Mouse (Mus musculus): ENCODE measurements around the gene Chn2. TPM values are rescaled to one million over a fixed set of nuclear protein-coding genes. Genes with fewer than 3 reads are reported as not detected.

The Chn2 gene
- total and polyA plus RNA-seq, 3 experiments: not detected

DNA sequence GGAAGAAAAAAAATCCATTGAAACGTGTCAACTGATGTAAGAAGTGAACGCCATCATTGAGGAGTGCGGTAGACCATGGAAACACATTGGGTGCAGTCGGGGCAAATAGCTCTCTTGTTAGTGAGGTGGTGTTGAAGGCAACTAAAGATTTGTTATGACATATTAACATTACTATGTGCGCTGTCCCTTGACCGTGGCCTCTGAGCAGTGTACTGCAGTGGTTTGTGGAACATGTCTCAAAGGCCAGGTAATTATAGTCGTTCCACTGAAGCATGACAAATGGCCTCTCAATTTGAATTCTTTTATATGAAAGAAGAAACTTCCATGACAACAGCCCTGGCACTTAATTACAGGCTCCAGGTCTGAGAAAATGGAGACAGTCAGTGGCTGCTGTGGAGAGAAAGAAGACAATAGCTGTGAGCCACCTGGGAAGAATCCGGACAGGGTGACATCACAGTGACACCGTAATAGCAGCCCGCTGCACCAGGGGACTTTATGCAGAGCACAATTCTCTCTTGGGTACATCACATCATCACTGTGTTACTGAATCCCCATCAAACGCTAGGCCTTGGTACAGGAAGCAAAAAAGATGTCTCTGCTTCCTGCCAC lies 131.0 kb downstream of the Chn2 start:
- Histone ChIP-seq H3K4me1 (ENCODE audit: control insufficient read depth in 1 of 2, insufficient read depth in 2 of 2) (peaks cover 4 to 17% of the 10 kb centered on the region in 2 experiments; a peak in 3 of 4 replicates), H3K4me2 (ENCODE audit: insufficient read depth, low read depth, poor library complexity, severe bottlenecking) (no peak overlapping the region), H3K36me3 (replicated peaks in 1 of 2; ENCODE audit: control insufficient read depth in 1 of 2, insufficient read depth in 1 of 2, low read length in 1 of 2) (no peaks in the 10 kb centered on the region), H3K27me3 (replicated peaks) (no peaks in the 10 kb centered on the region), H3K79me2 (replicated peaks; ENCODE audit: control insufficient read depth, extremely low read depth, insufficient read depth, poor library complexity, severe bottlenecking) (no peaks in the 10 kb centered on the region), H3K9ac (ENCODE audit: insufficient read depth, low read depth) (no peak overlapping the region), H3K4me3 (replicated peaks in 1 of 3; ENCODE audit: low read depth in 2 of 3, low read length in 2 of 3, poor library complexity in 1 of 3) (no peak overlapping the region), H3K27ac (ENCODE audit: insufficient read depth, low read depth) (no peak overlapping the region), H3K9me3 (replicated peaks; ENCODE audit: low read length) (no peaks in the 10 kb centered on the region)
- in situ Hi-C loops (cut with MboI; ENCODE audit: low pct_ligation_motif_present, low pct_unique_long_range_greater_than_20kb, low sequenced_read_pairs): no loop called here
- DNase-seq (ENCODE audit: extremely low read depth): peak; percentile 27
- TF ChIP-seq MAX (IDR thresholded peaks at IDR 0.05; ENCODE audit: low read length) (no peak), RCOR1 (conservative IDR thresholded peaks at IDR 0.05; ENCODE audit: low read depth, low read length) (no peak), PAX5 (IDR thresholded peaks at IDR 0.05; ENCODE audit: low read length) (no peak), SMC3 (IDR thresholded peaks at IDR 0.05; ENCODE audit: low read depth, low read length) (no peak), NRF1 (IDR thresholded peaks at IDR 0.05; ENCODE audit: low read depth, low read length) (no peak), RAD21 (IDR thresholded peaks at IDR 0.05; ENCODE audit: low read depth, low read length) (no peak), NELFE (IDR thresholded peaks at IDR 0.05; ENCODE audit: low read depth, low read length) (no peak), JUN (IDR thresholded peaks at IDR 0.05; ENCODE audit: insufficient read depth, low read depth, low read length) (no peak), ZNF384 (IDR thresholded peaks at IDR 0.05; ENCODE audit: low read depth, low read length) (no peak), SIN3A (IDR thresholded peaks at IDR 0.05; ENCODE audit: low read length) (no peak), KAT2A (IDR thresholded peaks at IDR 0.05; ENCODE audit: insufficient replicate concordance, low read length) (no peak), ELF1 (IDR thresholded peaks at IDR 0.05; ENCODE audit: low read depth, low read length) (no peak), POLR2AphosphoS2 (IDR thresholded peaks at IDR 0.05; ENCODE audit: low read depth, low read length) (no peak), E2F4 (IDR thresholded peaks at IDR 0.05; ENCODE audit: insufficient replicate concordance, low read depth, low read length) (no peak), MXI1 (IDR thresholded peaks at IDR 0.05; ENCODE audit: low read depth, low read length) (no peak), HCFC1 (IDR thresholded peaks at IDR 0.05; ENCODE audit: low read depth, low read length) (no peak), GABPA (IDR thresholded peaks at IDR 0.05; ENCODE audit: insufficient replicate concordance, low read depth, low read length) (no peak), EP300 (IDR thresholded peaks at IDR 0.05; ENCODE audit: low read length) (no peak), MAZ (IDR thresholded peaks at IDR 0.05; ENCODE audit: low read depth, low read length) (no peak), ETS1 (conservative IDR thresholded peaks at IDR 0.05; ENCODE audit: low read depth, low read length) (no peak)
- dilution Hi-C loops (cut with MboI; ENCODE audit: extremely low pct_ligation_motif_present, extremely low pct_unique_long_range_greater_than_20kb, low sequenced_read_pairs): no loop called here

DNA sequence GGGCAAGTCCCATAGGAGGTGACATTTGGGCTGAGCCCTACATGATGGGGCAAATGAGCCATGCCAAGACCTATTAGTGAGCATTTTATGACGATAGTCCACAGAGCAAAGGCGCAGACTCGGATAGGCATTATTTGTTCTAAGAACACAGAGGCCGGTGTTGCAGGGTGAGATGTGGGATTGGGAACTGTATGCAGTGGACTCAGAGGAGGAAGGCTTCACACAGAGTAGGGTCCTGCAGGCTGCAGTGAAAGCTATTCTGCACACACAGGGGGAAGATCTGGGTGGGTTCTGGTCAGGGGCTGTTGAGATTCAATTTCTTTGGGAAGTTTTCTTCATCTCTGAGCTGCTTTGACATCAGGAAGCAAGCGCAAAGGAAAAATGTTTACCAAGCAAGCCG lies 132.0 kb downstream of the Chn2 start:
- no peak overlapping the region for H3K9ac ChIP-seq (ENCODE audit: insufficient read depth, low read depth)
- in situ Hi-C loops (cut with MboI; ENCODE audit: low pct_ligation_motif_present, low pct_unique_long_range_greater_than_20kb, low sequenced_read_pairs): no loop called here
- dilution Hi-C loops (cut with MboI; ENCODE audit: extremely low pct_ligation_motif_present, extremely low pct_unique_long_range_greater_than_20kb, low sequenced_read_pairs): no loop called here
- H3K27me3 ChIP-seq (replicated peaks): no peaks in the 10 kb centered on the region
- H3K9me3 ChIP-seq (replicated peaks; ENCODE audit: low read length): no peaks in the 10 kb centered on the region
- H3K4me3 ChIP-seq (replicated peaks in 1 of 3; ENCODE audit: low read depth in 2 of 3, low read length in 2 of 3, poor library complexity in 1 of 3): no peak overlapping the region
- H3K4me2 ChIP-seq (ENCODE audit: insufficient read depth, low read depth, poor library complexity, severe bottlenecking): no peak overlapping the region
- peaks cover 4 to 17% of the 10 kb centered on the region in 2 experiments; a peak in 3 of 4 replicates for H3K4me1 ChIP-seq (ENCODE audit: control insufficient read depth in 1 of 2, insufficient read depth in 2 of 2)
- no peaks in the 10 kb centered on the region for H3K36me3 ChIP-seq (replicated peaks in 1 of 2; ENCODE audit: control insufficient read depth in 1 of 2, insufficient read depth in 1 of 2, low read length in 1 of 2)
- DNase-seq (ENCODE audit: extremely low read depth): no peak
- no peak overlapping the region for H3K27ac ChIP-seq (ENCODE audit: insufficient read depth, low read depth)
- TF ChIP-seq NRF1 (IDR thresholded peaks at IDR 0.05; ENCODE audit: low read depth, low read length) (no peak), MAFK (IDR thresholded peaks at IDR 0.05; ENCODE audit: insufficient replicate concordance, low read length) (no peak), JUN (IDR thresholded peaks at IDR 0.05; ENCODE audit: insufficient read depth, low read depth, low read length) (no peak), MAZ (IDR thresholded peaks at IDR 0.05; ENCODE audit: low read depth, low read length) (no peak)
- no peaks in the 10 kb centered on the region for H3K79me2 ChIP-seq (replicated peaks; ENCODE audit: control insufficient read depth, extremely low read depth, insufficient read depth, poor library complexity, severe bottlenecking)
